Mouse (Mus musculus): Measurements from ENCODE around the gene Irak2. TPM values are rescaled to one million over a fixed set of nuclear protein-coding genes. Genes with fewer than 3 reads are reported as not detected.
A peak's percentile ranks its signal among the peaks of the same experiment; 100 is the strongest.

The Irak2 gene
- total and polyA plus RNA-seq, 2 experiments from 2014 or later: 3.5 to 5.9 TPM

GRCm38 (mm10) chr6:113615489-113615888 lies 22.8 kb upstream of the Irak2 start:
- no peaks in the 10 kb centered on the region for H3K9me3 ChIP-seq (ENCODE audit: low read length)
- H3K9ac ChIP-seq: no peak overlapping the region
- no peaks in the 10 kb centered on the region for H3K4me1 ChIP-seq (ENCODE audit: insufficient read depth)
- H3K4me2 ChIP-seq (ENCODE audit: low read depth): no peak overlapping the region
- DNase-seq: no peak
- no peak for TF ChIP-seq CTCF (IDR thresholded peaks at IDR 0.05; ENCODE audit: low read depth)
- ATAC-seq: no peak
- H3K4me3 ChIP-seq (ENCODE audit: low read depth, low read length): no peak overlapping the region
- WGBS: 89% methylated on average over 4 of the region's 4 CpGs
- H3K27ac ChIP-seq (ENCODE audit: low read depth, low read length): no peak overlapping the region
- peaks cover 49% of the 10 kb centered on the region for H3K36me3 ChIP-seq (ENCODE audit: insufficient read depth)
- H3K27me3 ChIP-seq (ENCODE audit: insufficient read depth, low read length): no peaks in the 10 kb centered on the region

GRCm38 (mm10) chr6:113623386-113623785 lies 14.9 kb upstream of the Irak2 start:
- peak overlapping the region; percentile 88; the same call in 1 of the 2 replicates for H3K27ac ChIP-seq (ENCODE audit: low read depth, low read length)
- ATAC-seq: no peak
- H3K4me3 ChIP-seq (ENCODE audit: low read depth, low read length): peak overlapping the region; percentile 66

GRCm38 (mm10) chr6:113623941-113624751 lies 14.1 kb upstream of the Irak2 start, which contains the start of gene Vhl:
Gene Vhl, plus strand, starts transcription at chr6:113623959.
- H3K4me1 ChIP-seq (ENCODE audit: insufficient read depth): peaks cover 12% of the 10 kb centered on the region
- peak; percentile 83 for DNase-seq
- WGBS: 3% methylated on average over 75 of the region's 76 CpGs
- peak within 1 kb of the TSS; percentile 87 for H3K9ac ChIP-seq
- no peaks in the 10 kb centered on the region for H3K9me3 ChIP-seq (ENCODE audit: low read length)
- TF ChIP-seq CTCF (IDR thresholded peaks at IDR 0.05; ENCODE audit: low read depth): peak; percentile 13; the same call in 1 of the 2 replicates
- H3K4me3 ChIP-seq (ENCODE audit: low read depth, low read length): peak within 1 kb of the TSS; percentile 66
- peak within 1 kb of the TSS; percentile 88 for H3K27ac ChIP-seq (ENCODE audit: low read depth, low read length)
- H3K36me3 ChIP-seq (ENCODE audit: insufficient read depth): peaks cover 12% of the 10 kb centered on the region
- ATAC-seq: peak; percentile 85
- peak within 1 kb of the TSS; percentile 71 for H3K4me2 ChIP-seq (ENCODE audit: low read depth)
- no peaks in the 10 kb centered on the region for H3K27me3 ChIP-seq (ENCODE audit: insufficient read depth, low read length)

More at GRCm38 (mm10) chr6:113623386-113623785, 14.9 kb upstream of the Irak2 start:
- Histone ChIP-seq H3K36me3 (ENCODE audit: insufficient read depth) (peaks cover 10% of the 10 kb centered on the region), H3K27me3 (ENCODE audit: insufficient read depth, low read length) (no peaks in the 10 kb centered on the region), H3K9ac (peak overlapping the region; percentile 87; the same call in 1 of the 2 replicates), H3K4me1 (ENCODE audit: insufficient read depth) (peaks cover 12% of the 10 kb centered on the region), H3K4me2 (ENCODE audit: low read depth) (peak overlapping the region; percentile 71), H3K9me3 (ENCODE audit: low read length) (no peaks in the 10 kb centered on the region)
- no peak for TF ChIP-seq CTCF (IDR thresholded peaks at IDR 0.05; ENCODE audit: low read depth)
- no peak for DNase-seq
- WGBS: 66% methylated on average over 5 of the region's 5 CpGs

GRCm38 (mm10) chr6:113624989-113625770 lies 13.1 kb upstream of the Irak2 start:
- peak; percentile 19 for DNase-seq

GRCm38 (mm10) chr6:113630322-113630721 lies 7.9 kb upstream of the Irak2 start:
- no peak for DNase-seq
- H3K4me2 ChIP-seq (ENCODE audit: low read depth): no peak overlapping the region
- H3K27me3 ChIP-seq (ENCODE audit: insufficient read depth, low read length): no peaks in the 10 kb centered on the region

More at GRCm38 (mm10) chr6:113624989-113625770, 13.1 kb upstream of the Irak2 start:
- no peaks in the 10 kb centered on the region for H3K27me3 ChIP-seq (ENCODE audit: insufficient read depth, low read length)
- no peak for ATAC-seq
- peaks cover 22% of the 10 kb centered on the region for H3K36me3 ChIP-seq (ENCODE audit: insufficient read depth)
- WGBS: 24% methylated on average over 5 of the region's 5 CpGs
- no peaks in the 10 kb centered on the region for H3K9me3 ChIP-seq (ENCODE audit: low read length)
- peak overlapping the region; percentile 87 for H3K9ac ChIP-seq
- no peak for TF ChIP-seq CTCF (IDR thresholded peaks at IDR 0.05; ENCODE audit: low read depth)
- 0 out of 2 replicates have a peak overlapping the region, but pooled peaks have one; percentile 88 for H3K27ac ChIP-seq (ENCODE audit: low read depth, low read length)
- peak overlapping the region; percentile 71 for H3K4me2 ChIP-seq (ENCODE audit: low read depth)
- peaks cover 12% of the 10 kb centered on the region for H3K4me1 ChIP-seq (ENCODE audit: insufficient read depth)
- H3K4me3 ChIP-seq (ENCODE audit: low read depth, low read length): peak overlapping the region; percentile 66

GRCm38 (mm10) chr6:113632863-113633262 lies 5.4 kb upstream of the Irak2 start:
- Histone ChIP-seq H3K27me3 (ENCODE audit: insufficient read depth, low read length) (no peaks in the 10 kb centered on the region), H3K9ac (no peak overlapping the region), H3K4me2 (ENCODE audit: low read depth) (no peak overlapping the region), H3K9me3 (ENCODE audit: low read length) (no peaks in the 10 kb centered on the region), H3K4me3 (ENCODE audit: low read depth, low read length) (no peak overlapping the region), H3K4me1 (ENCODE audit: insufficient read depth) (no peaks in the 10 kb centered on the region), H3K36me3 (ENCODE audit: insufficient read depth) (peaks cover 40% of the 10 kb centered on the region), H3K27ac (ENCODE audit: low read depth, low read length) (no peak overlapping the region)
- TF ChIP-seq CTCF (IDR thresholded peaks at IDR 0.05; ENCODE audit: low read depth): no peak
- no peak for ATAC-seq
- no peak for DNase-seq
- 95% methylated on average over 4 of the region's 4 CpGs for WGBS

More at GRCm38 (mm10) chr6:113630322-113630721, 7.9 kb upstream of the Irak2 start:
- ATAC-seq: peak; percentile 85
- Histone ChIP-seq H3K9me3 (ENCODE audit: low read length) (no peaks in the 10 kb centered on the region), H3K9ac (no peak overlapping the region), H3K36me3 (ENCODE audit: insufficient read depth) (peaks cover 41% of the 10 kb centered on the region), H3K27ac (ENCODE audit: low read depth, low read length) (0 out of 2 replicates have a peak overlapping the region, but pooled peaks have one; percentile 40), H3K4me3 (ENCODE audit: low read depth, low read length) (no peak overlapping the region), H3K4me1 (ENCODE audit: insufficient read depth) (peaks cover 3% of the 10 kb centered on the region; the same call in 1 of the 2 replicates)
- 78% methylated on average over 5 of the region's 5 CpGs for WGBS
- no peak for TF ChIP-seq CTCF (IDR thresholded peaks at IDR 0.05; ENCODE audit: low read depth)

All from forebrain, postnatal 0 days (tissue).